Mouse (Mus musculus): Measurements from ENCODE around the gene Lipk. TPM values are rescaled to one million over a fixed set of nuclear protein-coding genes. Genes with fewer than 3 reads are reported as not detected.

Gene Lipk
- polyA plus RNA-seq, 1 experiment from 2014 or later, result not detected

DNA sequence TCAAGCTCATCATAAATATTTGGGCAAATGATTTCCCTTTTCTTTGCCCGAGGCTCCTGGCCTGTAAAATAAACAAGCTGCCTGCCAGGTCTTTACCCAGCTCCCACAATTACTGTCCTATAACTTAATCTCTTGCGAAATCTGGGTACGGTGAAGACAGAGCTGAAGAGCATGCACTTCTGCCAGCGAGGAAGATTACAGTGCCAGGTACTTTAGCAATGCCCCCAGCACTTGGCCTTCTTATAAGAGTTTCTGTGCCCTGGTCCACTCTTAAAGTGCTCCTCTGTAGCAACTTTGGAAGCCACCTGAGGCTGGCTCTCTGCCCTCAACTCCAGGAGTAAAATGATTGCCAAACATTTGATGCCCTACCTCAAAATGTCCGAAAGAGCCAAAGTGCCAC is 87.3 kb downstream of the Lipk start:
- H3K36me3 ChIP-seq (ENCODE audit: control insufficient read depth, insufficient read depth, low read length), result no peaks in the 10 kb centered on the region
- H3K9ac ChIP-seq (ENCODE audit: low read length), result no peak overlapping the region
- H3K9me3 ChIP-seq (ENCODE audit: control insufficient read depth, low read length), result no peaks in the 10 kb centered on the region
- H3K27ac ChIP-seq (replicated peaks; ENCODE audit: low read depth, low read length), result no peak overlapping the region
- no peak for ATAC-seq (ENCODE audit: insufficient number of reproducible peaks, low FRiP score, low TSS enrichment, low read depth)
- no peak overlapping the region for H3K4me3 ChIP-seq (ENCODE audit: low read depth, low read length)
- DNase-seq (ENCODE audit: low spot score), result no peak
- H3K27me3 ChIP-seq (ENCODE audit: control insufficient read depth, insufficient read depth, low read length), result no peaks in the 10 kb centered on the region
- H3K4me2 ChIP-seq (ENCODE audit: low read depth, severe bottlenecking), result no peak overlapping the region
- no peaks in the 10 kb centered on the region for H3K4me1 ChIP-seq (ENCODE audit: control insufficient read depth, insufficient read depth, low read length)
- WGBS, result 82% methylated on average over 5 of the region's 5 CpGs

DNA sequence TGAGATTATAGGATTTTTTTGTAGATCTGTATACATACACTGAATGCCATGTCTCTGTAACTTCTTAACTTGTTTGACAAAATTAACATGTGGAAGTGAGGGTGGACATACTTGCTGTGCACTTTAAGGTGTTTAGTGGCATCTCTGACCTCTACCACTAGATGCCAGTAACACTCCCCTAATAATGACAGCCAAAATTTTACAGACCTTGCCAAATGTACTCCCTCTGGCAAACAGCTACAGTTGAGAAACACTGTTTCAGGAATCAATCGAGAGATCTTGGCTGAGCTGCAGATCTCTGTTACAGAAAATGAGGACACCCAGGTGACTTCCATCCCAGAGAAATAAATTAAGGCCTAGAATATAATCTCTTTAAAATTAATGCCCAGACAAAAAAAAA is 88.1 kb downstream of the Lipk start:
- no peaks in the 10 kb centered on the region for H3K4me1 ChIP-seq (ENCODE audit: control insufficient read depth, insufficient read depth, low read length)
- ATAC-seq (ENCODE audit: insufficient number of reproducible peaks, low FRiP score, low TSS enrichment, low read depth), result no peak
- no peaks in the 10 kb centered on the region for H3K36me3 ChIP-seq (ENCODE audit: control insufficient read depth, insufficient read depth, low read length)
- no peak overlapping the region for H3K27ac ChIP-seq (replicated peaks; ENCODE audit: low read depth, low read length)
- WGBS, result 73% methylated on average over 1 of the region's 1 CpGs
- no peaks in the 10 kb centered on the region for H3K9me3 ChIP-seq (ENCODE audit: control insufficient read depth, low read length)
- H3K27me3 ChIP-seq (ENCODE audit: control insufficient read depth, insufficient read depth, low read length), result no peaks in the 10 kb centered on the region
- H3K9ac ChIP-seq (ENCODE audit: low read length), result no peak overlapping the region
- H3K4me2 ChIP-seq (ENCODE audit: low read depth, severe bottlenecking), result no peak overlapping the region
- no peak overlapping the region for H3K4me3 ChIP-seq (ENCODE audit: low read depth, low read length)
- DNase-seq (ENCODE audit: low spot score), result no peak

Small RNAs within 50 kb of the gene (microRNA-seq; reads per million reads assigned to microRNA genes)
- not detected for gene Gm23334

Other genes with a start within 250 kb of the Lipk start
- gene Lipo3, start 246.3 kb upstream of the Lipk start, polyA plus RNA-seq (2014; fragmentation: Nextera tagmentation; extraction: Ambion mirVana), result 6.8 and 7.6 TPM in 2 replicates
- gene Lipo1, start 220.8 kb upstream of the Lipk start, polyA plus RNA-seq (2014; fragmentation: Nextera tagmentation; extraction: Ambion mirVana), result not detected in 2 replicates
- not detected in 2 replicates for gene Lipf, start 47.1 kb upstream of the Lipk start, polyA plus RNA-seq (2014; fragmentation: Nextera tagmentation; extraction: Ambion mirVana)
- not detected in 2 replicates for gene Lipn, start 59.1 kb downstream of the Lipk start, polyA plus RNA-seq (2014; fragmentation: Nextera tagmentation; extraction: Ambion mirVana)
- not detected in 2 replicates for gene Lipm, start 92.6 kb downstream of the Lipk start, polyA plus RNA-seq (2014; fragmentation: Nextera tagmentation; extraction: Ambion mirVana)
- 0.16 TPM in 1 of 2 replicates, not detected in the other for gene Ankrd22, start 157.8 kb downstream of the Lipk start, polyA plus RNA-seq (2014; fragmentation: Nextera tagmentation; extraction: Ambion mirVana)
- gene Stambpl1, start 183.9 kb downstream of the Lipk start, polyA plus RNA-seq (2014; fragmentation: Nextera tagmentation; extraction: Ambion mirVana), result 11.9 and 12.0 TPM in 2 replicates
- 43.5 and 48.5 TPM in 2 replicates for gene Acta2, start 247.3 kb downstream of the Lipk start, polyA plus RNA-seq (2014; fragmentation: Nextera tagmentation; extraction: Ambion mirVana)